Mouse (Mus musculus) c-Kit-positive CD71-positive TER-119-negative erythroid progenitor cells, embryonic 14.5 days (primary cell): ENCODE results near the gene Cnot11.
"Not testable (repeated sequence)": the region's sequence is repeated elsewhere in the genome, so short reads cannot be mapped to it uniquely, and the experiment has no call there.

Experiments used
- DNase-seq: peaks from one replicate; pipeline ENCODE4 v3.0.0-alpha.2; 2013; ENCODE audit warnings: low read depth

Gene Cnot11

DNA sequence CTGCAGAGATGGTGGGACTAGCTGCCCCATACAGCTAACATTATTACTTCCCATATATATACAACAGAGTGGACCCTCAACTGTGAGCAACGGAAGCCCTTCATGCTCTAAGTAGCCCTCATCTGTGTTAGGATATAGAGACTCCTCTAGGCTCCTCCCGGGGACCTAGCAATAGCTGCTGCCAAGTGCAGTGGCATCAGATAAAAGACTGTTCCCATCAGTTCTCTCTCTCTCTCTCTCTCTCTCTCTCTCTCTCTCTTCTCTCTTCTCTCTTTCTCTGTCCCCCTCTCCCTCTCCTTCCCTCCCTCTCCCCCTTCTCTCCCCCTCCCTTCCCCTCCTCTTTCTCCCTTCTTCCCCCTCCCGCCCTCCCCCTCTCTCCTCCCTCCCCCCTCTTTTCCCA lies 46.4 kb downstream of the Cnot11 start:
- no peak for DNase-seq

DNA sequence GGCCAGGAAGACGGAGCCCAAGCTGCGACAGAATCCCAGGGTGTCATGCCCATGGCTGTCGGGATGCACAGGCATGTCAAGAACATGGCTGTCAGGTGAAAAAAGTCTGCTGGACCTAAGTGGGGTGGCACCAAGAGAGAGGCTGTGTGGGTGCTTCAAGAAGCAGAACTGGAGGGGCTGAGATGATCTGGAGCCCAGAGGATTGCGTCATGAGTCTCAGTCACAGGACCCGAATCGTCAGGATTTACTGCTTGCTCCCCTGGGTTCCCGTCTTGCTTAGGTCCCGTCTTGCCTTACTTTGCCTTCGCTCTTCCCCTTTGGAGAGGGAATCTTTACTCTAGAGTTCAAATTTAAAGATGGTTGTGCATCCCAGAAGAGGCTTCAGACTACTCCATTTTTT lies 48.4 kb downstream of the Cnot11 start:
- DNase-seq, result no peak

DNA sequence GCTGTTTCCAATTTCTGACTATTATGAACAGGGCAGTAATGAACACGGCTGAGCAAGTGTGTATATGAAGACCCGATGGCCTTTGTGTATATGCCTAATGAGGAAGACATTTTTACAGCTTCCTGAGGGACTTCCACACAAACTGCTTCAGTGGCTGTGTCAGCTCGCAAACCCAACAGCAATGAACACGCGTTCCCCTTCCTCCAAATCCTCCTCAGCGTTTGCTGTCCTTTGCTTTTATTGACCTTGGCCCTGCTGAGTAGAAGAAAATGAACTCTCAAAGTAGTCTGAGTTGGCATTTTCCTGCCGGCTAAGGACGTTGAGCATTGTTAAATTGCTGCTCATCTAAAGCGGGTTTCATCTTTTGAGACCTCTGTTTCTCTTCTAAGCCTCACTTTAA lies 50.6 kb downstream of the Cnot11 start:
- no peak for DNase-seq

DNA sequence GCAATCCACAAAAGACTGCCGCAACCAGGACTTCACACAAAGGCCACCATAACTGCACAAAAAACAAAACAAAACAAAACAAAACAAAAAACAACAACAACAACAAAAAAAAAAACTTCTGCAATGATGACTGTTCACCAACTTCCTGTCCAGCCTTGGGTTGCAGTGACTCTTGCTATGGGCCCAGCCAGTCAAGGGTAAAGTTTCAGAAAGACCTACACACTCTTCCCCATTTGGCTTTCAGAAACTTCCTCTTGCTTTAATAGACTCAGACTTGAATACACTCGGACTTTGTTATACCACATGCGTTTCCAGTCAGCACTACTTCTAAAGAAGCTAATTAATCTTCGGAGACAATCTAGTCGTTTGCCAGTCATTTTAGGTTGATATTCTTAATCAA lies 55.4 kb downstream of the Cnot11 start:
- no peak for DNase-seq

DNA sequence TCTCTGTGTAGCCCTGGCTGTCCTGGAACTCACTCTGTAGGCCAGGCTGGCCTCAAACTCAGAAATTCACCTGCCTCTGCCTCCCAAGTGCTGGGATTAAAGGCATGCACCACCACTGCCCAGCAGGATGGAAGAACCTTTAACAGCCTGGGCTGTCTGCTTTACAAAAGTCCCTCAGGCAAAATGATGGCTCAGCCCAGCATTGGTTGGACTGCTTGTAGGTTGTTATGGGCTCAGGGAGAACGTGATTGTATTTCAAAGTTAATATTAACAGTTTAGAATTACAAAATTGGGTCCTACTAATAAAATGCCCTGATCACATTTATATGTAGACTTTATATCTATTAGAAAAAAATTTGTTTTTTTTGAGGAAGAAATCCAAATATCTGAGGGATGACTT lies 56.8 kb downstream of the Cnot11 start:
- not testable (repeated sequence) for DNase-seq

DNA sequence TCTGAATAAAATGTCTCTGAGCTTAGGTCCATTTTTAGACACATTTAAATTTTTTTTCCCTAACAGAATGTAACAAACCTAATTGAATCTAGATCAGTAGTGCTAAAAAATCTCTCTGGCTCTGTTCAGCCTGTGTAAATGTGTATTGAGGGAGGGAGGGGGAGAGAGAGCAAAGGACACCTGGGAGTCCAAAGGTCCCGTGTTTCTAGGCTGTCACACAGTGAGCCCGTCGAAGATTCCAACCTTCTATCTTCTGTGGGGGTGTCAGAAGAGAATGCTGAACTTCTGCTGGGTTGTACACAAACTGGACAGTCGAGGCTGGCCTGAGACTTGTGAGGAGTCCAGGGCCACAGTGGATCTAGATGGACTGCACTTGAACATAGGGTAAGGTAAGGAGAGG lies 57.3 kb downstream of the Cnot11 start:
- DNase-seq, result no peak

DNA sequence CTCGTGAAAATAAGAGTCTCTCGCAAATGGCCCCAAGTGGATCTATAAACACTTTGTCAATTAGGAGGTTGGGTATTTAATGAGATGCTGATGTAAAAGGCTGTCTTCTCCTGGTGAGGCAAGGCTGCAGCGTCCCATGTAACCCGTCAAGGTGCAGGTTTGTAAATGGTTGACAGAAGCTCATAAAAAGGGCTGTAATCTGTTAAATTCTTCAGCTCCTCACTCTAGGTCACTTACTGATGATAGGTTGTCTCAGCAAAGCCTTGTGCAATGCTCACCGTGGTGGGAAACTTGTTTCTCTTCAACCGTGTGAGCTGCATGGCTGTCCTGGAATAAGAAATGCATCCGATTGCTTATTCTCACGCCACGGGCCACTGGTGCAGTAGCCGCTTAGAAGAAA lies 59.0 kb downstream of the Cnot11 start:
- no peak for DNase-seq
